Mouse (Mus musculus) MEL (cell line): ENCODE measurements around the gene Asic5.
A peak's percentile ranks its signal among the peaks of the same experiment; 100 is the strongest.

Experiments used
- BHLHE40 ChIP-seq: IDR thresholded peaks from 2 replicates; pipeline ENCODE4 v1.6.1; 2012; ENCODE audit warnings: low read depth, mild to moderate bottlenecking, inconsistent platforms, low read length, improper control_type of control experiment, borderline replicate concordance
- CHD1 ChIP-seq: IDR thresholded peaks from 2 replicates; pipeline ENCODE4 v1.6.1; 2012; ENCODE audit warnings: low read depth, mild to moderate bottlenecking, inconsistent platforms, low read length, improper control_type of control experiment
- CTCF ChIP-seq, 3 experiments: IDR thresholded peaks in 2 of 3; conservative IDR thresholded peaks in 1 of 3; 2 replicates each; pipeline ENCODE4 v1.5.1; 2011 to 2012; ENCODE audit warnings: low read length in 3 of 3, low read depth in 2 of 3, mild to moderate bottlenecking in 2 of 3, improper control_type of control experiment in 1 of 3, inconsistent platforms in 1 of 3, mixed read lengths in 1 of 3, moderate library complexity in 1 of 3; ENCODE audit not compliant: control insufficient read depth in 1 of 3, insufficient read depth in 1 of 3, poor library complexity in 1 of 3, severe bottlenecking in 1 of 3
- EP300 ChIP-seq, 2 experiments: IDR thresholded peaks; 2 replicates each; pipeline ENCODE4 v1.6.1; 2011; ENCODE audit warnings: improper control_type of control experiment in 2 of 2, low read length in 2 of 2, low read depth in 1 of 2, mild to moderate bottlenecking in 1 of 2
- GATA1 ChIP-seq: IDR thresholded peaks from 2 replicates; pipeline ENCODE4 v1.6.1; 2011; ENCODE audit warnings: low read depth, low read length, improper control_type of control experiment
- MAFK ChIP-seq: IDR thresholded peaks from 2 replicates; pipeline ENCODE4 v1.6.1; 2011; ENCODE audit warnings: low read depth, mild to moderate bottlenecking, low read length, improper control_type of control experiment, borderline replicate concordance
- POLR2A ChIP-seq, 2 experiments: IDR thresholded peaks; 2 replicates each; pipeline ENCODE4 v1.6.1; 2011 to 2012; ENCODE audit warnings: low read length in 2 of 2, mild to moderate bottlenecking in 2 of 2, control low read depth in 1 of 2, improper control_type of control experiment in 1 of 2, low read depth in 1 of 2, moderate library complexity in 1 of 2; ENCODE audit not compliant: control insufficient read depth in 1 of 2, insufficient read depth in 1 of 2, poor library complexity in 1 of 2
- POLR2AphosphoS5 ChIP-seq: IDR thresholded peaks from 2 replicates; pipeline ENCODE4 v1.6.1; 2012; ENCODE audit warnings: low read depth, borderline replicate concordance, mild to moderate bottlenecking, inconsistent platforms, low read length, moderate library complexity, mixed read lengths
- RCOR1 ChIP-seq: IDR thresholded peaks from 2 replicates; pipeline ENCODE4 v1.6.1; 2012; ENCODE audit warnings: low read depth, mild to moderate bottlenecking, inconsistent platforms, low read length, improper control_type of control experiment
- TBP ChIP-seq: IDR thresholded peaks from 2 replicates; pipeline ENCODE4 v1.8.0; 2011; ENCODE audit warnings: low read depth, low read length, improper control_type of control experiment
- TCF12 ChIP-seq: IDR thresholded peaks from 2 replicates; pipeline ENCODE4 v1.6.1; 2014; ENCODE audit warnings: low read depth, mild to moderate bottlenecking, inconsistent platforms, low read length, improper control_type of control experiment, moderate library complexity
- ZC3H11A ChIP-seq: IDR thresholded peaks from 2 replicates; pipeline ENCODE4 v1.6.1; 2012; ENCODE audit warnings: low read depth, mild to moderate bottlenecking, inconsistent platforms, low read length, improper control_type of control experiment
- ZKSCAN1 ChIP-seq: IDR thresholded peaks from 2 replicates; pipeline ENCODE4 v1.6.1; 2012; ENCODE audit warnings: low read depth, mild to moderate bottlenecking, inconsistent platforms, low read length, improper control_type of control experiment, moderate library complexity

GRCm38 (mm10) chr3:81995988-81996387, 13.9 kb downstream of the Asic5 start:
- TF ChIP-seq POLR2A (IDR thresholded peaks at IDR 0.05; ENCODE audit: control insufficient read depth in 1 of 2, insufficient read depth in 1 of 2, low read depth in 1 of 2, low read length in 2 of 2, poor library complexity in 1 of 2): no peak
- no peak for TF ChIP-seq EP300 (IDR thresholded peaks at IDR 0.05; ENCODE audit: low read depth in 1 of 2, low read length in 2 of 2)
- no peak for TF ChIP-seq ZKSCAN1
- peak in 2 of 3 experiments; percentile 53 to 65; a peak in 4 of 6 replicates for TF ChIP-seq CTCF (IDR thresholded peaks at IDR 0.05 in 2 of 3, conservative IDR thresholded peaks at IDR 0.05 in 1 of 3; ENCODE audit: control insufficient read depth in 1 of 3, insufficient read depth in 1 of 3, low read depth in 2 of 3, low read length in 3 of 3, poor library complexity in 1 of 3, severe bottlenecking in 1 of 3)
- TF ChIP-seq ZC3H11A: no peak
- no peak for TF ChIP-seq RCOR1
- no peak for TF ChIP-seq CHD1
- no peak for TF ChIP-seq BHLHE40
- TF ChIP-seq POLR2AphosphoS5: no peak
- TF ChIP-seq MAFK: no peak
- TF ChIP-seq TBP: no peak
- no peak for TF ChIP-seq TCF12
- no peak for TF ChIP-seq GATA1
